Mouse (Mus musculus) liver, adult 2 months (tissue): ENCODE measurements around the gene Hamp. TPM values are rescaled to one million over a fixed set of nuclear protein-coding genes. Genes with fewer than 3 reads are reported as not detected.
"Not testable (repeated sequence)": the region's sequence is repeated elsewhere in the genome, so short reads cannot be mapped to it uniquely, and the experiment has no call there.

ENCODE experiments used
- DNase-seq: peaks from one replicate; pipeline ENCODE4 v3.0.0-alpha.2; 2011; ENCODE audit warnings: low read depth, low spot score; ENCODE audit errors: extremely low read depth
- H3K27ac ChIP-seq: fragments of 200-500 bp; replicated peaks from 2 replicates; pipeline ENCODE4 v1.5.1; 2012; ENCODE audit warnings: low read depth, mild to moderate bottlenecking, control low read depth, inconsistent platforms, low read length; ENCODE audit not compliant: insufficient read depth
- H3K27me3 ChIP-seq: fragments of 200-500 bp; 2 replicates; pipeline ENCODE4 v1.6.1; 2012; ENCODE audit warnings: mild to moderate bottlenecking, moderate library complexity, low read length, inconsistent platforms; ENCODE audit not compliant: control insufficient read depth, insufficient read depth
- H3K36me3 ChIP-seq: fragments of 200-500 bp; 2 replicates; pipeline ENCODE4 v1.6.1; 2012; ENCODE audit warnings: low read length, inconsistent platforms; ENCODE audit not compliant: control insufficient read depth, insufficient read depth
- H3K4me1 ChIP-seq: fragments of 200-500 bp; 2 replicates; pipeline ENCODE4 v1.6.1; 2011; ENCODE audit warnings: low read length; ENCODE audit not compliant: control insufficient read depth, insufficient read depth
- H3K4me3 ChIP-seq: fragments of 200-500 bp; 2 replicates; pipeline ENCODE4 v1.5.1; 2011; ENCODE audit warnings: low read depth, mild to moderate bottlenecking, control low read depth, low read length, moderate library complexity; ENCODE audit not compliant: insufficient read depth
- H3K79me2 ChIP-seq: fragments of 200-500 bp; 2 replicates; pipeline ENCODE4 v1.6.1; 2012; ENCODE audit warnings: inconsistent platforms, mild to moderate bottlenecking, low read length, moderate library complexity; ENCODE audit not compliant: control insufficient read depth, insufficient read depth
- H3K9ac ChIP-seq: fragments of 200-500 bp; 2 replicates; pipeline ENCODE4 v1.6.1; 2012; ENCODE audit warnings: low read depth, mild to moderate bottlenecking, control low read depth, inconsistent platforms, low read length
- CTCF ChIP-seq: fragments of 200-500 bp; IDR thresholded peaks from 2 replicates; pipeline ENCODE4 v1.5.1; 2011; ENCODE audit warnings: low read depth, low read length, control low read depth
- POLR2A ChIP-seq: fragments of 200-500 bp; IDR thresholded peaks from 2 replicates; pipeline ENCODE4 v1.6.1; 2011; ENCODE audit warnings: low read length, control low read depth; ENCODE audit not compliant: insufficient read depth; ENCODE audit errors: extremely low read depth
- WGBS: fragments of 180-500 bp; shearing (Covaris S2); methylation state at CpG from one replicate; pipeline ENCODE4 v1.1.7; 2018; 5-methylcytosine and 5-hydroxymethylcytosine counted together
- polyA plus RNA-seq: library from polyadenylated mRNA; depleted of rRNA; stranded (reverse); fragments of >200 nt; gene quantifications from 2 replicates; pipeline ENCODE4 v1.2.3, GENCODE M21; 2012
- total RNA-seq: library from RNA; depleted of rRNA; stranded (reverse); fragments of >200 nt; gene quantifications from 2 replicates; pipeline ENCODE4 v1.2.3, GENCODE M21; 2014

Gene Hamp
- total and polyA plus RNA-seq, 2 experiments: 1,191 to 12,671 TPM

DNA sequence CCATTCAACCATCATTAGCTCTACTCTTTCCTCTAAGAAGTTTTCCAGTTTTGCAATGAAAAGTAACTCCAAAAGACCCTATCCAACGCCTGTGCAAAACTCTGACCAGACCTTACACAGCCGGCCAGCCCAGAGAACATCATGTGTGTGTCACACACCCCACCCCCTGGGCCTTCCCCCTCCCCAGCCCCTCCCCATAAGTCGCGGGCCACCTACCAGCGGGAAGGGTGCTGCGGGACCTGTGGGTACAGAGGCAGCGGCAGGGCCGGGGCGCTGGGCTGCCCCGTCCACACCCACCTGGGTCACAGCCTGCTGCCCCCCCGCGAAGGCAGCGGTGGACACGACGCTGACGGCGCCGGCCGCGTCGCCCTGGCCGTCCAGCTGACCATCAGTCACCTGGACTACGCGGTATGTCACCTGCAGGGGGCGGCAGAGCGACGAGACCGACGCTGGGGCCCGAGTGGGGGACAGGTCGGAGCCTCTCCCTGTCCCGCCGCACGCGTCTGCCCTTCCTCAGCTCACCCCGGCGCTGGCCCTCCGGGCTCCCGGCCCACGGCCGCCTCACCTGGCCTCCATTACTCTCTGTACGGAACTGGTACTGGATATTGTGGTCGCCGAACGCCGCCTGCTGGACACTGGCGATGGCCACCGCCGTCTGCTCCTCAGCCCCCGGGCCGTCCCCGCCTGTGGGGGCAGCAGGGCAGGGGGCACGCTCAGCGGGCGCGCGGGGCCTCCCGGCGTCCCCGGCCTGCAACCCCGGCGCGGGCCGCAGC, 11.9 kb upstream of the Hamp start:
- H3K27me3 ChIP-seq: no peaks in the 10 kb centered on the region
- H3K4me3 ChIP-seq: peak overlapping the region; percentile 98
- peak; percentile 75 for DNase-seq
- under 1% methylated on average over 62 of the region's 64 CpGs for WGBS
- H3K4me1 ChIP-seq: peaks cover 40% of the 10 kb centered on the region
- peak; percentile 64 for TF ChIP-seq POLR2A
- peak; percentile 82 for TF ChIP-seq CTCF
- H3K36me3 ChIP-seq: peaks cover 20% of the 10 kb centered on the region; the same call in 1 of the 2 replicates
- peaks cover 7% of the 10 kb centered on the region; the same call in 1 of the 2 replicates for H3K79me2 ChIP-seq
- H3K27ac ChIP-seq: peak overlapping the region; percentile 87
- H3K9ac ChIP-seq: peak overlapping the region; percentile 99

DNA sequence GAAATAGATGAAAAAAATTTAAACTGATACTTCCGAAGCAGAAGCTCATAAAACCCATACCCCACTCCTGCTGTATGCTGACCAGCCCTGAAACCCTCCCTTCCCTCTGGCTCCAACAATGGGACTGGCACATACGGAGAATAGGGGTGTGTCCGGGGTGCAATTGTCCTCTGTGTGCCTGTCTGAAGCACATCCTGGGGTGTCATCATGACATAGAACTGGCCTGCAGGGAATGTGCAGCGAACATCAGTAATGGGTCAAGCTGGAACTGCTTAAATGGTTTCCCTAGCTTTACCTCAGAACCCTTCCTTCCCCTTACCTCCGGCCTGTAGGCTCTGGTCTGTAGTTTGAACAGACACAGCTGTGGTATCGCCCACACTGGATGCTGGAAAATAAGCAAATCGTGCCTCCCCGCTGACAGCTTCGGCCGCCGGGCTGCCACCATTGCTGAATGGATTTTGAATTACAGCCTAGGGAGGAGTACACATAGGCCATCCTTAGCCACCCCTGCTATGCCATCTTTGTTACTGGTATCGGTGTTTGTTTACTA, 11.2 kb upstream of the Hamp start:
- Histone ChIP-seq H3K4me3 (peak overlapping the region; percentile 98), H3K36me3 (peaks cover 17% of the 10 kb centered on the region; the same call in 1 of the 2 replicates), H3K27ac (peak overlapping the region; percentile 87), H3K79me2 (peaks cover 7% of the 10 kb centered on the region; the same call in 1 of the 2 replicates), H3K4me1 (peaks cover 42% of the 10 kb centered on the region), H3K27me3 (no peaks in the 10 kb centered on the region), H3K9ac (peak overlapping the region; percentile 99)
- TF ChIP-seq CTCF: no peak
- TF ChIP-seq POLR2A: no peak
- no peak for DNase-seq
- 74% methylated on average over 12 of the region's 12 CpGs for WGBS

GRCm38 (mm10) chr7:30954036-30954435, 10.2 kb upstream of the Hamp start:
- Histone ChIP-seq H3K4me1 (peaks cover 38% of the 10 kb centered on the region), H3K27ac (peak overlapping the region; percentile 87), H3K4me3 (no peak overlapping the region), H3K9ac (peak overlapping the region; percentile 55; the same call in 1 of the 2 replicates), H3K79me2 (peaks cover 7% of the 10 kb centered on the region; the same call in 1 of the 2 replicates), H3K36me3 (peaks cover 23% of the 10 kb centered on the region), H3K27me3 (no peaks in the 10 kb centered on the region)
- peak; percentile 98 for DNase-seq
- 22% methylated on average over 3 of the region's 3 CpGs for whole genome bisulfite sequencing
- TF ChIP-seq POLR2A: no peak
- TF ChIP-seq CTCF: no peak

- TF ChIP-seq CTCF (no peak), POLR2A (no peak)
- no peak overlapping the region for H3K4me3 ChIP-seq
- no peaks in the 10 kb centered on the region for H3K27me3 ChIP-seq
- peaks cover 32% of the 10 kb centered on the region for H3K4me1 ChIP-seq
- H3K36me3 ChIP-seq: peaks cover 26% of the 10 kb centered on the region
- H3K9ac ChIP-seq: peak overlapping the region; percentile 55
- H3K79me2 ChIP-seq: peaks cover 7% of the 10 kb centered on the region; the same call in 1 of the 2 replicates
- H3K27ac ChIP-seq: peak overlapping the region; percentile 76
- WGBS: 72% methylated on average over 6 of the region's 6 CpGs
- DNase-seq: no peak
Observed at GRCm38 (mm10) chr7:30953459-30953858, 9.6 kb upstream of the Hamp start.

- DNase-seq: peak; percentile 86
- no peak overlapping the region for H3K4me3 ChIP-seq
- peaks cover 27% of the 10 kb centered on the region for H3K4me1 ChIP-seq
- H3K27me3 ChIP-seq: no peaks in the 10 kb centered on the region
- H3K9ac ChIP-seq: peak overlapping the region; percentile 55; the same call in 1 of the 2 replicates
- H3K36me3 ChIP-seq: peaks cover 26% of the 10 kb centered on the region
- WGBS: 64% methylated on average over 16 of the region's 16 CpGs
- H3K79me2 ChIP-seq: peaks cover 7% of the 10 kb centered on the region; the same call in 1 of the 2 replicates
- no peak for TF ChIP-seq CTCF
- TF ChIP-seq POLR2A: no peak
- H3K27ac ChIP-seq: peak overlapping the region; percentile 76
Observed at GRCm38 (mm10) chr7:30952441-30953265, 8.8 kb upstream of the Hamp start.

GRCm38 (mm10) chr7:30949902-30950301, 6.1 kb upstream of the Hamp start:
- 27% methylated on average over 3 of the region's 3 CpGs for WGBS
- not testable (repeated sequence) for H3K27ac ChIP-seq, H3K27me3 ChIP-seq, H3K4me3 ChIP-seq, H3K79me2 ChIP-seq, H3K9ac ChIP-seq
- Histone ChIP-seq H3K36me3 (peaks cover 26% of the 10 kb centered on the region), H3K4me1 (peaks cover 25% of the 10 kb centered on the region)
- DNase-seq: peak; percentile 90
